ENCODE assay signal across 11 mouse cellular contexts in the genomic region with DNA sequence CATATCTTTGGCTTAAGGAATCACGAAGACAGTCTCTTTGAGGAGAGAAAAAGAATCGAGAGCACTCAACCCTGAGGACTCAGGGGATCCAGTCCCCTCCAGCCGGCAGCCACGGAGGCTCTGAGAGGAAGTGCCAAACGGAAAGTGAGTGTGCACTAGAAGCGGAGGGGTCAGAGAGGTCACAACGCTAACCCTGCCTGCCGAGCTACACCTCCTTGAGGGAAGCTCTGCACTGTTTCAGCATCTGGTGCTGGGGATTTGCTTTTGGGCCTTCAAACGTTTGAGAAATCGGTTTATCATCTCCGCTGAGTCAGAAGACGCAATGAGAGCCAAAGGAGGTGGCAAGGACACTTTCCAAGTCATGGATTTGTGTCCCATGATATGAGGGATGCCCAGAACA. TPM values are rescaled to one million over a fixed set of nuclear protein-coding genes. Genes with fewer than 3 reads are reported as not detected.
DNase-seq lines count a peak whose midpoint lies in the region; ATAC-seq and TF ChIP-seq lines count a peak whose summit lies in the region.
"Had no signal": no experiment of that assay in that cellular context is flagged by ENCODE, and none has a peak within 500 bp of the region (broad histone marks: within the 10 kb centered on the region; RNA-seq: fewer than 3 reads in every experiment).

No protein-coding gene starts in this region.

- TF ChIP-seq CTCF in layer of hippocampus, adult 2 months (conservative IDR thresholded peaks at IDR 0.05), result no peak
- TF ChIP-seq CTCF in stomach, postnatal 0 days (IDR thresholded peaks at IDR 0.05; ENCODE audit: low read depth), result no peak

- no peak for ATAC-seq in kidney, embryonic 15.5 days (replicated peaks; ENCODE audit: low FRiP score)
- ATAC-seq in embryonic facial prominence, embryonic 12.5 days (ENCODE audit: insufficient number of reproducible peaks, insufficient read depth, low FRiP score, low TSS enrichment), result no peak
- no peak for ATAC-seq in stomach, postnatal 0 days (ENCODE audit: low FRiP score, low TSS enrichment)

- peak overlapping the region; percentile 68 for H3K27ac ChIP-seq in kidney, embryonic 15.5 days
- 0 out of 2 replicates have a peak overlapping the region, but pooled peaks have one; percentile 23 for H3K27ac ChIP-seq in embryonic facial prominence, embryonic 12.5 days
- no peak overlapping the region for H3K27ac ChIP-seq in layer of hippocampus, adult 2 months
- H3K27ac ChIP-seq in stomach, postnatal 0 days (replicated peaks), result no peak overlapping the region
- H3K27ac ChIP-seq: kidney, postnatal 0 days; lung, embryonic 15.5 days had no signal

- TF ChIP-seq EP300 in stomach, postnatal 0 days (optimal IDR thresholded peaks at IDR 0.05), result no peak

- DNase-seq in kidney, adult 9 months, result no peak
- DNase-seq in thymus, postnatal 4 days, result peak; percentile 30
- no peak for DNase-seq in thymus, postnatal 25 days
- no peak for DNase-seq in ovary, postnatal 10 days (ENCODE audit: low spot score)
- DNase-seq in layer of hippocampus, adult 2 months (ENCODE audit: low spot score in 2 of 2), result no peak
- no peak for DNase-seq in stomach, postnatal 0 days (ENCODE audit: low spot score)

- H3K4me3 ChIP-seq in kidney, embryonic 15.5 days (replicated peaks), result no peak overlapping the region
- no peak overlapping the region for H3K4me3 ChIP-seq in embryonic facial prominence, embryonic 12.5 days
- H3K4me3 ChIP-seq in layer of hippocampus, adult 2 months, result no peak overlapping the region
- H3K4me3 ChIP-seq in stomach, postnatal 0 days (ENCODE audit: low read depth, low read length), result no peak overlapping the region
- H3K4me3 ChIP-seq: erythroblast, embryonic 14.5 days; lung, embryonic 15.5 days had no signal

- H3K4me1 ChIP-seq in kidney, embryonic 15.5 days, result peaks cover 43% of the 10 kb centered on the region
- H3K4me1 ChIP-seq in embryonic facial prominence, embryonic 12.5 days, result peaks cover 22% of the 10 kb centered on the region
- 0 out of 2 replicates have a peak, but pooled peaks cover 3% of the 10 kb centered on the region for H3K4me1 ChIP-seq in stomach, postnatal 0 days (replicated peaks; ENCODE audit: control insufficient read depth, insufficient read depth)

- no peaks in the 10 kb centered on the region for H3K9me3 ChIP-seq in kidney, embryonic 15.5 days (replicated peaks)
- 0 out of 2 replicates have a peak, but pooled peaks cover 4% of the 10 kb centered on the region for H3K9me3 ChIP-seq in embryonic facial prominence, embryonic 12.5 days
- H3K9me3 ChIP-seq in stomach, postnatal 0 days (ENCODE audit: control insufficient read depth, low read length), result no peaks in the 10 kb centered on the region
- H3K9me3 ChIP-seq: lung, embryonic 15.5 days had no signal

- H3K36me3 ChIP-seq in kidney, embryonic 15.5 days, result 0 out of 2 replicates have a peak, but pooled peaks cover 12% of the 10 kb centered on the region
- H3K36me3 ChIP-seq in embryonic facial prominence, embryonic 12.5 days, result no peaks in the 10 kb centered on the region
- H3K36me3 ChIP-seq in stomach, postnatal 0 days (ENCODE audit: control insufficient read depth, insufficient read depth, low read length), result no peaks in the 10 kb centered on the region
- H3K36me3 ChIP-seq: lung, embryonic 15.5 days had no signal

- no peak overlapping the region for H3K9ac ChIP-seq in kidney, embryonic 15.5 days
- H3K9ac ChIP-seq in embryonic facial prominence, embryonic 12.5 days, result no peak overlapping the region
- H3K9ac ChIP-seq in stomach, postnatal 0 days (ENCODE audit: low read length), result no peak overlapping the region
- H3K9ac ChIP-seq: lung, embryonic 15.5 days had no signal

- 22% methylated on average over 12 of the region's 12 CpGs for WGBS in kidney, embryonic 15.5 days
- 18% methylated on average over 12 of the region's 12 CpGs for WGBS in embryonic facial prominence, embryonic 12.5 days
- WGBS in stomach, postnatal 0 days, result 27% methylated on average over 12 of the region's 12 CpGs

- no peaks in the 10 kb centered on the region for H3K27me3 ChIP-seq in kidney, embryonic 15.5 days
- no peaks in the 10 kb centered on the region for H3K27me3 ChIP-seq in embryonic facial prominence, embryonic 12.5 days
- H3K27me3 ChIP-seq in stomach, postnatal 0 days (ENCODE audit: control insufficient read depth, insufficient read depth, low read length), result no peaks in the 10 kb centered on the region
- H3K27me3 ChIP-seq: lung, embryonic 15.5 days had no signal

- H3K4me2 ChIP-seq in kidney, embryonic 15.5 days, result peak overlapping the region; percentile 14; the same call in 1 of the 2 replicates
- no peak overlapping the region for H3K4me2 ChIP-seq in embryonic facial prominence, embryonic 12.5 days (replicated peaks)
- no peak overlapping the region for H3K4me2 ChIP-seq in stomach, postnatal 0 days (replicated peaks; ENCODE audit: low read depth)
- H3K4me2 ChIP-seq: lung, embryonic 15.5 days had no signal

RNA-seq across cellular contexts. Expression of gene Tcf7l1, which starts 53.8 kb away (rescaled TPM):
- polyA plus RNA-seq in kidney, embryonic 15.5 days (2015; fragmentation: Nextera tagmentation; extraction: Ambion mirVana), result 35.2 and 38.2 TPM in 2 replicates
- polyA plus RNA-seq in embryonic facial prominence, embryonic 12.5 days (2016; fragmentation: Nextera tagmentation; extraction: Ambion mirVana), result 50.2 and 53.1 TPM in 2 replicates
- 1 to 10 TPM; 3.6 to 3.8 TPM for total RNA-seq in layer of hippocampus, adult 2 months (2021)
- polyA plus RNA-seq in stomach, postnatal 0 days (2015; fragmentation: Nextera tagmentation; extraction: Ambion mirVana), result 11.1 and 12.2 TPM in 2 replicates

Comparison
In these comparisons a context has a peak if more than half of its experiments do, and no peak if none do; other contexts are left out.
1. H3K27ac ChIP-seq: peak in kidney, embryonic 15.5 days (single experiment) and embryonic facial prominence, embryonic 12.5 days (single experiment); none in layer of hippocampus, adult 2 months (single experiment) and stomach, postnatal 0 days (single experiment).